Mouse (Mus musculus) MEL (cell line): ENCODE results near the gene Gm11027.

Experiments used
- CHD1 ChIP-seq: IDR thresholded peaks from 2 replicates; pipeline ENCODE4 v1.6.1; 2012; ENCODE audit warnings: low read depth, mild to moderate bottlenecking, inconsistent platforms, low read length, improper control_type of control experiment
- CTCF ChIP-seq, 3 experiments: IDR thresholded peaks in 2 of 3; conservative IDR thresholded peaks in 1 of 3; 2 replicates each; pipeline ENCODE4 v1.5.1; 2011 to 2012; ENCODE audit warnings: low read length in 3 of 3, low read depth in 2 of 3, mild to moderate bottlenecking in 2 of 3, improper control_type of control experiment in 1 of 3, inconsistent platforms in 1 of 3, mixed read lengths in 1 of 3, moderate library complexity in 1 of 3; ENCODE audit not compliant: control insufficient read depth in 1 of 3, insufficient read depth in 1 of 3, poor library complexity in 1 of 3, severe bottlenecking in 1 of 3
- EP300 ChIP-seq, 2 experiments: IDR thresholded peaks; 2 replicates each; pipeline ENCODE4 v1.6.1; 2011; ENCODE audit warnings: improper control_type of control experiment in 2 of 2, low read length in 2 of 2, low read depth in 1 of 2, mild to moderate bottlenecking in 1 of 2
- GABPA ChIP-seq: IDR thresholded peaks from 2 replicates; pipeline ENCODE4 v1.6.1; 2012; ENCODE audit warnings: low read depth, mild to moderate bottlenecking, inconsistent platforms, low read length, improper control_type of control experiment, moderate library complexity
- GATA1 ChIP-seq: IDR thresholded peaks from 2 replicates; pipeline ENCODE4 v1.6.1; 2011; ENCODE audit warnings: low read depth, low read length, improper control_type of control experiment
- NELFE ChIP-seq: IDR thresholded peaks from 2 replicates; pipeline ENCODE4 v1.6.1; 2011; ENCODE audit warnings: low read depth, low read length, improper control_type of control experiment
- POLR2A ChIP-seq, 2 experiments: IDR thresholded peaks; 2 replicates each; pipeline ENCODE4 v1.6.1; 2011 to 2012; ENCODE audit warnings: low read length in 2 of 2, mild to moderate bottlenecking in 2 of 2, control low read depth in 1 of 2, improper control_type of control experiment in 1 of 2, low read depth in 1 of 2, moderate library complexity in 1 of 2; ENCODE audit not compliant: control insufficient read depth in 1 of 2, insufficient read depth in 1 of 2, poor library complexity in 1 of 2
- RAD21 ChIP-seq: IDR thresholded peaks from 2 replicates; pipeline ENCODE4 v1.6.1; 2011; ENCODE audit warnings: mild to moderate bottlenecking, low read depth, low read length, improper control_type of control experiment
- RCOR1 ChIP-seq: IDR thresholded peaks from 2 replicates; pipeline ENCODE4 v1.6.1; 2012; ENCODE audit warnings: low read depth, mild to moderate bottlenecking, inconsistent platforms, low read length, improper control_type of control experiment
- USF1 ChIP-seq: IDR thresholded peaks from 2 replicates; pipeline ENCODE4 v1.6.1; 2014; ENCODE audit warnings: low read depth, mild to moderate bottlenecking, inconsistent platforms, low read length, improper control_type of control experiment, moderate library complexity
- ZKSCAN1 ChIP-seq: IDR thresholded peaks from 2 replicates; pipeline ENCODE4 v1.6.1; 2012; ENCODE audit warnings: low read depth, mild to moderate bottlenecking, inconsistent platforms, low read length, improper control_type of control experiment, moderate library complexity

DNA sequence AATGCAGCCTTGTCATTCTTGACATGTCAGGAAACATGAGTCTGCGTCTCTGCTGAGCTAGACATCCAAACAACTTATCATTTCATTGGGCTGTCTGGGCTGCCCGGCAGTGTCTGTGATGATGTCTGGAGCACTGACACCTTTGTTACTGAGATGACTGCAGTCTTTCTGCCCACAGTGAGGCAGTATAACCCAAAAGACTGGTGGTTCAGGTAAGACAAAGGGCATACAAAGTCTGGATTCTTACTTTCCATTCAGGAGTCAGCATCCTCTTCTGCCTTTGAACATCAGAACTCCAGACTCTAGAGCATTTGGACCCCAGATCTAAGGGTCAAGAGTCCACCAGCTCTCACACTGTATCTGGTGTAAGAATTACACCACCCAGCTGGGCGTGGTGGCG is 39.8 kb upstream of the Gm11027 start:
- TF ChIP-seq GABPA (no peak), RAD21 (peak; percentile 87), CTCF (IDR thresholded peaks at IDR 0.05 in 2 of 3, conservative IDR thresholded peaks at IDR 0.05 in 1 of 3; ENCODE audit: control insufficient read depth in 1 of 3, insufficient read depth in 1 of 3, low read depth in 2 of 3, low read length in 3 of 3, poor library complexity in 1 of 3, severe bottlenecking in 1 of 3) (peak; percentile 24 to 69 (median 41); a peak in 4 of 6 replicates), GATA1 (no peak), EP300 (IDR thresholded peaks at IDR 0.05; ENCODE audit: low read depth in 1 of 2, low read length in 2 of 2) (no peak), USF1 (no peak), ZKSCAN1 (no peak), POLR2A (IDR thresholded peaks at IDR 0.05; ENCODE audit: control insufficient read depth in 1 of 2, insufficient read depth in 1 of 2, low read depth in 1 of 2, low read length in 2 of 2, poor library complexity in 1 of 2) (no peak), NELFE (no peak), CHD1 (no peak), RCOR1 (no peak)
